Mouse (Mus musculus) erythroid progenitor cell, adult 5-6 weeks (primary cell): ENCODE measurements around the gene BC017158. TPM values are rescaled to one million over a fixed set of nuclear protein-coding genes. Genes with fewer than 3 reads are reported as not detected.

Experiments used
- ATAC-seq: replicated peaks from 2 replicates; pipeline ENCODE4 v1.8.0; 2016; ENCODE audit warnings: moderate number of reproducible peaks, mild to moderate bottlenecking, moderate TSS enrichment, inconsistent platforms; ENCODE audit not compliant: poor library complexity, low FRiP score, severe bottlenecking
- total RNA-seq, 2 experiments: library from RNA; stranded (forward) in 1 of 2; stranded (reverse) in 1 of 2; fragments of 150-400 nt in 1 of 2; fragments of 186-747, 209-891 nt in 1 of 2; gene quantifications; 2 replicates each; pipeline versions ENCODE4 v1.2.3 to v1.2.4; 2015 to 2017; ENCODE audit warnings: low replicate concordance in 2 of 2

BC017158 gene
- total RNA-seq, 2 experiments from 2014 or later: 85.2 to 90.5 TPM

DNA sequence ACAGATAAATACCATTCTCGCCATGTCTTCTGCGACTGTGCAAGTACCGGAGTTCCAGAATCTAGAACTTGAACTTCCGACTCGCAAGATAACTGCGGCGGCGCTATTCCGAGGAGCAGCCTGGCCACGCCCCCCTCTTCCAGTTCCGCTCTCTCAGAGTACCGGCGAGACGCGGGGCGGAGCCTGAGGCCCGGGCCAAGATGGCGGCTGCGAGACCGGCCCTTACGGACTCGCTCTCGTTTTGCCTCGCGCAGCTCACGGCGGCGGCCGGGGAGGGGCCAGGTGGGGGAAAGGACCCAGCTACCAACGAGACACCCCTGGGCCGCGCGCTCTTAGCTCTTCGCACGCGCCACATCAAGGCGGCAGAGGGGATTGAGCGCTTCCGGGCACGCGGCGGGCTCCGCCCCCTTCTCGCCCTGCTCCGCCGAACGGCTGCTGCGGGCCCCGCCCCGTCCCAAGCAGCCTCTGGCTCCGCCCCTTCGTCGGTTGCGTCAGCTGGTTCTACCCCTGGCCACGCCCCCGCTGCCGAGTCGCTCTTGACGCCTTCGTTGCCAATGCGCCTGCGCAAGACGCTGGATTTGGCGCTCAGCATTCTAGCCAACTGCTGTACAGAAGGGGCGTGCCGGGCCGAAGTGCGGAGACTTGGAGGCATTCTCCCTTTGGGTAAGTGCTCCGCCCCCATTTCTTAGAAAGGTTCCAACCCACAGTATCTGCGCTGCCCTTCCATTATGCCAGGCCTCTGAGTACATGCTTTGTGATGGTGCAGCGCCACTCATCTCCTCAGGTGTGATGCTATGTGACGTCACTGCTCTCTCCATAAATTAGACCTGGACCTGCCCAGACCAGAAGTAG, 59.8 kb downstream of the BC017158 start, which contains the start of gene 9130023H24Rik:
Gene 9130023H24Rik (minus strand): TSS at position 105 of the 852 bp plus-strand sequence.
- ATAC-seq: peak; percentile 79

DNA sequence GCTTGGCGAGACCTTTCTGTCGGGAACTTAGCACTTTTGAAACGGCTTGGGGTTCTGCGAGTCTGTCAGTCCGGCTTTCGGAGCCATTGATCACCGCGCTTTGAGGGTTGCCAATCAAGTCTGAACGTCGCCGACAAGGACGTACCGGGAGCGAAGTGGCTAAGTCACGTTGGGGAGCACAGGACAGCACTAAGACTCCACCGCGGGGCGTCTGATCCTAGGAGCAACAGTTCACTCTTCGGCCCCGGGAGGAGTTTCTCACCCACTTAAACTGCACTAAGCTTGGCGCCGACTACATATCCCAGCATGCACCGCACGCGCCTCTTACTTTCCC, 60.4 kb downstream of the BC017158 start:
- ATAC-seq: no peak

DNA sequence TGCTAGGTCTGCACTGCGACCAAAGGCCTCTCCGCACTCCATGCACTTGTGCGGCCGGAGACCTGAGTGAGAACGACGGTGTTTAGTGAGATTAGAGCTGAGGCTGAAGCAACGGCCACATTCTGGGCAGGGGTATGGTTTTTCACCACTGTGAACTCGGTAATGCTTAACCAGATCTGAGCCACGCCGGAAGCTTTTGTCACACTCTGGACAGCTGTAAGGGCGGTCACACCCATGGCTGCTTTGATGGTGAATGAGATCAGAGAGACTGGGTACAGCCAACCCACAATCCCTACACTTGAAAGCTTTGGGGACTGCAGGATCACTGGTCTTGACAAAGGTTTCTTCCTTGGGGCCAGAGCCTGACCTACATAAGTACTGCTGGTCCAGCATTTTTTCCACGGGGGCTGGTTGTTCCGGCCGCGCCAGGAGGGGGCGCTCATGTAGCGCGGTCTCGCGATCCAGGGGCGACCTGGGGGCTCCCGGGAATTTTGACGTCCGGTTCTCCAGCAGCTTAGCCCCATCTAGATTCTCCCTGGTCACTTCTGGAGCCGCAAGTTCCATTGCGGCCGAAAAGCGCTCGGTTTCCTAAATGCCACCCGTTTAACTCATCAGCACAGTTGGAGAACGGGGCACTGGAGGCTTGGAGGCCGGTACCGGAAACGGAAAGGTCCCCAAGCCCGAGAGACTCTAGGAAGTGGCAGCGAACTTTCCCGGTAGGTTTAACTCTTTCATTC, 60.9 kb downstream of the BC017158 start, which contains the start of gene Armc5:
Gene Armc5 (plus strand): TSS at position 487 of the 737 bp plus-strand sequence.
- ATAC-seq: peak; percentile 44

DNA sequence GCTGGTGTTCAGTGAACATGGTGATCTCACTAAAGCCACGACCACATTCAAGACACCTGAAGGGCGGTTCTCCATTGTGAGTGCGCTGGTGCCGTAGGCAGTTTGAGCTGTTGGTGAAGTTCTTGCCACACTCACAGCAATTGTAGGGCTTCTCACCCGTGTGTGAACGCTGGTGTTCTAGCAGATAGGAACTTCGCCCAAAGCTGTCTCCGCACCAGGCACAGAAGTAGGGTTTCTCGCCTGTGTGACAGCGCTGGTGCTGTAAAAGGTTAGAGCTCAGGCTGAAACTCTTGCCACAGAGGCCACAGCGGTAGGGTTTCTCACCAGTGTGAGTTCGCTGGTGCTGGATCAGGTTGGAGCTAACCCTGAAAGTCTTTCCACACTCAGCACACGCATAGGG, 61.5 kb downstream of the BC017158 start:
- no peak for ATAC-seq

DNA sequence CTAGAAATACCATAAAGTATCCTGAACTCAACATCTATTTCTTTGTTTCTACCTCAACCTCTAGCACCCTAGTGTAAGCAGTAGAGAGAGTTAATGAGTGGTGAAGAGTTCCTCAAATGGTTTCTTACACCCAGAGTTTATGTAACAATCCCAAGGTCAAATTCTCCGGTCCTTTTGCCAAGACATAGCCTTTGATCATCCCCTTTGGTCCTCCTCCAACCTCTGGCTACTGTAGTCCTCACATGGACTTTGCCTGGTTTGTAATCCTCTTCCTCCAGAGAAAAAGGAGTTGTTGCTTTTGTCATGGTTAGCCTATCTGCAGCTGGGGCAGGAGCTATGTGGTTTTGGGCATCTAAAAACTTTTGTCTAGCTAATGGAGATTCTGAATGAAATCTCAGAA, 62.5 kb downstream of the BC017158 start:
- no peak for ATAC-seq

DNA sequence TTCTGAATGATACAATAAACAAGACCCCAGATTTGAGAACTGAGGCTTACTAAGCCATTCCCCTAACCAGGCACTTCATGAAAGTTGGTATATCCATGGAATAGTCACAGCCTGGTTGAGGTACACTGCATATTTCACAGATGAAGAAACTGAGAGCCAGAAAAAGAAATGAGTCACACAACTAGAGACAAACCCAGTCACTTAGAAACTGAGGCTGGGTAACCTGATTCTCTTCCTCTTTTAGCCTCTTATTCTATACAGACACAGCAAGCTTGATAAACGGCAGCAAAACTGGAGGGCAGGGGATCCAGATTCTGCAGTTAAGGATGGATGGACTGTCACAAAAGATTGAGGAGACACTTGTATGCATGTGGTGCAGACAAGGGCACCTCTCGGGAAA, 63.2 kb downstream of the BC017158 start:
- no peak for ATAC-seq

DNA sequence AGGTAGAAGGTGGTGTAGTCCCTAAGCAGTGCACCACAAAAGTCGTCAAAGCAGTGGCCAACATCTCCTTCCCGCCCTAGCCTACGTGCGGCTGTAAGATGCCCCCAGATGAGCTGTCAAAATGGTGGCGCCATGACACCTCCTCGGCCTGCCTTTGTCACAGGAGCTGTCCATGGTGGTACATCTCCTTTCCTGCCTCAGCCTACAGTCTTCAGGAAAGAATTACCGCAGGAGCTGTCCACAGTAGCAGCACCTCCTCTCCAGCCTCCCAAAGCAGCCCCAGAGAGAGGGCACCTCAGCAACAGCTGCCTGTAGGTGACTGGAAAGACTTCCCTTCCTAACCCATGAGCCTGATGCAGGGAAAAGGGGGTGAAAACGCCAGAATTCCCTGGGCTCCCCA, 66.2 kb downstream of the BC017158 start:
- no peak for ATAC-seq

Other genes starting within 250 kb of the BC017158 start
- 21.8 and 24.1 TPM in 2 replicates for gene Itgam, start 235.5 kb downstream of the BC017158 start, total RNA-seq (2015; ENCODE audit: low replicate concordance)
- 16.9 and 19.8 TPM in 2 replicates for gene Itgam, start 235.5 kb downstream of the BC017158 start, total RNA-seq (2017; ENCODE audit: low replicate concordance)
- gene Gm49368, start 235.5 kb downstream of the BC017158 start, total RNA-seq (2015; ENCODE audit: low replicate concordance): not detected in 2 replicates
- gene Gm49368, start 235.5 kb downstream of the BC017158 start, total RNA-seq (2017; ENCODE audit: low replicate concordance): not detected in 2 replicates
- gene Itgax, start 168.6 kb downstream of the BC017158 start, total RNA-seq (2015; ENCODE audit: low replicate concordance): 0.42 and 1.1 TPM in 2 replicates
- gene Itgax, start 168.6 kb downstream of the BC017158 start, total RNA-seq (2017; ENCODE audit: low replicate concordance): 0.83 and 1.2 TPM in 2 replicates
- gene Itgad, start 143.8 kb downstream of the BC017158 start, total RNA-seq (2015; ENCODE audit: low replicate concordance): 14.1 and 18.9 TPM in 2 replicates
- gene Itgad, start 143.8 kb downstream of the BC017158 start, total RNA-seq (2017; ENCODE audit: low replicate concordance): 5.6 and 15.5 TPM in 2 replicates
- gene Cox6a2, start 91.8 kb downstream of the BC017158 start, total RNA-seq (2015; ENCODE audit: low replicate concordance): 3.4 TPM in 1 of 2 replicates, not detected in the other
- gene Cox6a2, start 91.8 kb downstream of the BC017158 start, total RNA-seq (2017; ENCODE audit: low replicate concordance): not detected in 2 replicates
- 3.4 and 4.7 TPM in 2 replicates for gene Armc5, start 60.8 kb downstream of the BC017158 start, total RNA-seq (2015; ENCODE audit: low replicate concordance)
- gene Armc5, start 60.8 kb downstream of the BC017158 start, total RNA-seq (2017; ENCODE audit: low replicate concordance): 3.1 and 4.5 TPM in 2 replicates
- 3.6 and 5.9 TPM in 2 replicates for gene 9130023H24Rik, start 60.1 kb downstream of the BC017158 start, total RNA-seq (2015; ENCODE audit: low replicate concordance)
- 2.6 and 2.8 TPM in 2 replicates for gene 9130023H24Rik, start 60.1 kb downstream of the BC017158 start, total RNA-seq (2017; ENCODE audit: low replicate concordance)
- 0.84 and 1.4 TPM in 2 replicates for gene Tgfb1i1, start 51.4 kb downstream of the BC017158 start, total RNA-seq (2015; ENCODE audit: low replicate concordance)
- 0.51 TPM in 1 of 2 replicates, not detected in the other for gene Tgfb1i1, start 51.4 kb downstream of the BC017158 start, total RNA-seq (2017; ENCODE audit: low replicate concordance)
- gene Slc5a2, start 32.5 kb downstream of the BC017158 start, total RNA-seq (2015; ENCODE audit: low replicate concordance): 2.5 TPM in 1 of 2 replicates, not detected in the other
- 1.3 TPM in 1 of 2 replicates, not detected in the other for gene Slc5a2, start 32.5 kb downstream of the BC017158 start, total RNA-seq (2017; ENCODE audit: low replicate concordance)
- 43.2 and 50.1 TPM in 2 replicates for gene Rgs10, start 120.6 kb upstream of the BC017158 start, total RNA-seq (2015; ENCODE audit: low replicate concordance)
- gene Rgs10, start 120.6 kb upstream of the BC017158 start, total RNA-seq (2017; ENCODE audit: low replicate concordance): 37.1 and 46.5 TPM in 2 replicates
- 249 and 259 TPM in 2 replicates for gene Tial1, start 163.5 kb upstream of the BC017158 start, total RNA-seq (2015; ENCODE audit: low replicate concordance)
- gene Tial1, start 163.5 kb upstream of the BC017158 start, total RNA-seq (2017; ENCODE audit: low replicate concordance): 89.1 and 150 TPM in 2 replicates
- gene Bag3, start 225.4 kb upstream of the BC017158 start, total RNA-seq (2015; ENCODE audit: low replicate concordance): 1.4 and 2.9 TPM in 2 replicates
- gene Bag3, start 225.4 kb upstream of the BC017158 start, total RNA-seq (2017; ENCODE audit: low replicate concordance): 0.38 and 2.2 TPM in 2 replicates